Mouse (Mus musculus) embryonic fibroblast, embryonic 13.5 days (primary cell): ENCODE measurements around the gene Rpl9-ps1.

ENCODE experiments used
- CTCF ChIP-seq: IDR thresholded peaks from 2 replicates; pipeline ENCODE4 v1.5.1; 2011; ENCODE audit warnings: mild to moderate bottlenecking, control low read depth, low read length, moderate library complexity, borderline replicate concordance; ENCODE audit not compliant: insufficient read depth
- POLR2A ChIP-seq: IDR thresholded peaks from 2 replicates; pipeline ENCODE4 v1.6.1; 2011; ENCODE audit warnings: low read depth, mild to moderate bottlenecking, control low read depth, low read length, moderate library complexity

- TF ChIP-seq CTCF (no peak), POLR2A (no peak)
Observed at GRCm38 (mm10) chr11:83630630-83631029, 14.8 kb downstream of the Rpl9-ps1 start.
